Mouse (Mus musculus): Measurements from ENCODE around the gene Cnih1.
"Not testable (repeated sequence)": the region's sequence is repeated elsewhere in the genome, so short reads cannot be mapped to it uniquely, and the experiment has no call there.

The Cnih1 gene

GRCm38 (mm10) chr14:46787787-46788504, at the start of gene Cnih1:
Gene Cnih1 (minus strand): TSS chr14:46788411.
- peak; percentile 92 to 95 for DNase-seq (ENCODE audit: low spot score in 2 of 2)

GRCm38 (mm10) chr14:46832354-46833272, 44.4 kb upstream of the Cnih1 start:
- DNase-seq (ENCODE audit: low spot score in 2 of 2): peak in 1 of 2 experiments; percentile 20

- DNase-seq (ENCODE audit: low spot score in 2 of 2): peak; percentile 93 to 98
Observed at GRCm38 (mm10) chr14:46831837-46832333, 43.7 kb upstream of the Cnih1 start, which contains the start of gene Cgrrf1. Gene Cgrrf1 (plus strand): TSS chr14:46832125.

GRCm38 (mm10) chr14:46831295-46831694, 43.1 kb upstream of the Cnih1 start:
- DNase-seq (ENCODE audit: low spot score in 2 of 2): peak in 1 of 2 experiments; percentile 18

- no peak for DNase-seq (ENCODE audit: low spot score in 2 of 2)
Observed at GRCm38 (mm10) chr14:46827430-46827829, 39.2 kb upstream of the Cnih1 start.

GRCm38 (mm10) chr14:46823996-46824395, 35.8 kb upstream of the Cnih1 start:
- DNase-seq (ENCODE audit: low spot score in 2 of 2): no peak

- DNase-seq (ENCODE audit: low spot score in 2 of 2): peak; percentile 94 to 97
Observed at GRCm38 (mm10) chr14:46821873-46822716, 33.9 kb upstream of the Cnih1 start, which contains the start of gene Gmfb. Gene Gmfb (minus strand): TSS chr14:46822242.

- peak in 1 of 2 experiments; percentile 22 for DNase-seq (ENCODE audit: low spot score in 2 of 2)
Observed at GRCm38 (mm10) chr14:46821271-46821872, 33.2 kb upstream of the Cnih1 start.

- DNase-seq (ENCODE audit: low spot score in 2 of 2): not testable (repeated sequence)
Observed at GRCm38 (mm10) chr14:46819961-46820360, 31.8 kb upstream of the Cnih1 start.

- no peak for DNase-seq (ENCODE audit: low spot score in 2 of 2)
Observed at GRCm38 (mm10) chr14:46818743-46819142, 30.5 kb upstream of the Cnih1 start.

GRCm38 (mm10) chr14:46816916-46817622, 28.9 kb upstream of the Cnih1 start:
- DNase-seq (ENCODE audit: low spot score in 2 of 2): no peak

GRCm38 (mm10) chr14:46815640-46816039, 27.4 kb upstream of the Cnih1 start:
- no peak for DNase-seq (ENCODE audit: low spot score in 2 of 2)

GRCm38 (mm10) chr14:46807927-46808326, 19.7 kb upstream of the Cnih1 start:
- no peak for DNase-seq (ENCODE audit: low spot score in 2 of 2)

GRCm38 (mm10) chr14:46806186-46806585, 18.0 kb upstream of the Cnih1 start:
- no peak for DNase-seq (ENCODE audit: low spot score in 2 of 2)

- DNase-seq (ENCODE audit: low spot score in 2 of 2): no peak
Observed at GRCm38 (mm10) chr14:46803791-46804190, 15.6 kb upstream of the Cnih1 start.

GRCm38 (mm10) chr14:46803259-46803658, 15.0 kb upstream of the Cnih1 start:
- DNase-seq (ENCODE audit: low spot score in 2 of 2): no peak

- DNase-seq (ENCODE audit: low spot score in 2 of 2): peak in 1 of 2 experiments; percentile 70
Observed at GRCm38 (mm10) chr14:46800684-46801345, 12.6 kb upstream of the Cnih1 start.

- DNase-seq (ENCODE audit: low spot score in 2 of 2): no peak
Observed at GRCm38 (mm10) chr14:46794157-46794556, 5.9 kb upstream of the Cnih1 start.

- DNase-seq (ENCODE audit: low spot score in 2 of 2): no peak
Observed at GRCm38 (mm10) chr14:46790723-46791122, 2.5 kb upstream of the Cnih1 start.

GRCm38 (mm10) chr14:46790303-46790702, 2.1 kb upstream of the Cnih1 start:
- peak in 1 of 2 experiments; percentile 65 for DNase-seq (ENCODE audit: low spot score in 2 of 2)
